In genomic region chr1:165179321-165179720, GRCm38 (mm10) we compare ENCODE assay signal across 38 mouse cellular contexts. TPM values are rescaled to one million over a fixed set of nuclear protein-coding genes. Genes with fewer than 3 reads are reported as not detected.
"Had no signal": no experiment of that assay in that cellular context is flagged by ENCODE, and none has a peak within 500 bp of the region (broad histone marks: within the 10 kb centered on the region; RNA-seq: fewer than 3 reads in every experiment).

No protein-coding gene starts in this region.

- ATAC-seq: hindbrain, embryonic 16.5 days; inflammation-experienced regulatory T-cells, adult 6 months; intestine, embryonic 15.5 days; intestine, postnatal 0 days had no signal

- H3K9me3 ChIP-seq: heart, embryonic 13.5 days; heart, embryonic 15.5 days; hindbrain, embryonic 10.5 days; hindbrain, embryonic 12.5 days; intestine, embryonic 15.5 days; limb, embryonic 10.5 days; limb, embryonic 12.5 days; liver, embryonic 13.5 days; liver, embryonic 15.5 days had no signal

- DNase-seq: gastrocnemius, adult 2 months; gastrocnemius, postnatal 10 days; gastrocnemius, postnatal 25 days; heart, adult 2 months; heart, postnatal 4 days; kidney, adult 18-20 months; kidney, adult 8-10 months; kidney, postnatal 10 days; kidney, postnatal 25 days; kidney, postnatal 4 days; liver; liver, embryonic 13.5 days had no signal

- H3K27me3 ChIP-seq: heart, embryonic 13.5 days; heart, embryonic 15.5 days; hindbrain, embryonic 12.5 days; intestine, embryonic 15.5 days; limb, embryonic 12.5 days; liver, embryonic 13.5 days; liver, embryonic 15.5 days had no signal

- H3K4me1 ChIP-seq: heart, embryonic 13.5 days; heart, embryonic 15.5 days; hindbrain, embryonic 12.5 days; intestine, embryonic 15.5 days; liver, embryonic 13.5 days; liver, embryonic 15.5 days had no signal

- H3K27ac ChIP-seq: gastrocnemius, adult 2 months; heart, adult 2 months; heart, embryonic 13.5 days; heart, embryonic 15.5 days; hindbrain, embryonic 10.5 days; hindbrain, embryonic 12.5 days; hindbrain, embryonic 14.5 days; intestine, embryonic 15.5 days; layer of hippocampus, adult 2 months; left cerebral cortex, adult 2 months; limb, embryonic 10.5 days; limb, embryonic 12.5 days; liver, embryonic 13.5 days; liver, embryonic 15.5 days had no signal

- H3K36me3 ChIP-seq: hindbrain, embryonic 12.5 days; intestine, embryonic 15.5 days had no signal

- H3K4me3 ChIP-seq: gastrocnemius, adult 2 months; heart, adult 2 months; heart, embryonic 13.5 days; heart, embryonic 15.5 days; hindbrain, embryonic 10.5 days; hindbrain, embryonic 12.5 days; intestine, embryonic 15.5 days; layer of hippocampus, adult 2 months; left cerebral cortex, adult 2 months; limb, embryonic 10.5 days; limb, embryonic 12.5 days; liver, embryonic 13.5 days; liver, embryonic 15.5 days had no signal

- H3K9ac ChIP-seq: heart, embryonic 13.5 days; heart, embryonic 15.5 days; hindbrain, embryonic 12.5 days; hindbrain, embryonic 14.5 days; intestine, embryonic 15.5 days; limb, embryonic 12.5 days; liver, embryonic 13.5 days; liver, embryonic 15.5 days had no signal

- H3K4me2 ChIP-seq: heart, embryonic 11.5 days; heart, embryonic 13.5 days; heart, embryonic 15.5 days; hindbrain, embryonic 12.5 days; hindbrain, embryonic 14.5 days; intestine, embryonic 15.5 days; limb, embryonic 12.5 days; liver, embryonic 11.5 days; liver, embryonic 13.5 days; liver, embryonic 15.5 days had no signal

RNA-seq across cellular contexts. Expression of gene Tbx19, which starts 18.7 kb away (rescaled TPM):
- total RNA-seq: gastrocnemius, adult 2 months; gastrocnemius, postnatal 25 days; granulocyte monocyte progenitor cell, adult 5-6 weeks; heart, adult 2 months; heart, postnatal 25 days; heart, postnatal 4 days; layer of hippocampus, adult 2 months; layer of hippocampus, postnatal 10 days; layer of hippocampus, postnatal 25 days; left cerebral cortex, adult 2 months; left cerebral cortex, postnatal 14 days; left cerebral cortex, postnatal 36 days had no signal
- polyA plus RNA-seq: heart, adult 2 months; heart, embryonic 11.5 days; heart, embryonic 13.5 days; heart, embryonic 15.5 days; heart, postnatal 0 days; hindbrain, embryonic 10.5 days; hindbrain, embryonic 12.5 days; hindbrain, embryonic 14.5 days; hindbrain, embryonic 16.5 days; inflammation-experienced regulatory T-cells, adult 6 months; intestine, embryonic 15.5 days; intestine, postnatal 0 days; kidney, embryonic 14.5 days; kidney, embryonic 16.5 days; limb, embryonic 10.5 days; limb, embryonic 12.5 days; limb, embryonic 14.5 days; liver, embryonic 15.5 days had no signal
